Mouse (Mus musculus) CH12.LX (cell line): ENCODE measurements around the gene Madd. TPM values are rescaled to one million over a fixed set of nuclear protein-coding genes. Genes with fewer than 3 reads are reported as not detected.

Experiments used
- DNase-seq: peaks from one replicate; pipeline ENCODE4 v3.0.0-alpha.2; 2013; ENCODE audit errors: extremely low read depth
- H3K27ac ChIP-seq: 2 replicates; pipeline ENCODE4 v1.5.1; 2012; ENCODE audit warnings: low read depth, mild to moderate bottlenecking, control low read depth, moderate library complexity; ENCODE audit not compliant: insufficient read depth
- H3K27me3 ChIP-seq: replicated peaks from 2 replicates; pipeline ENCODE3; 2012; ENCODE audit warnings: inconsistent platforms
- H3K36me3 ChIP-seq, 2 experiments: replicated peaks in 1 of 2; 2 replicates each; pipeline versions ENCODE3 to v1.6.1; 2012; ENCODE audit warnings: inconsistent platforms in 1 of 2, low read length in 1 of 2, mild to moderate bottlenecking in 1 of 2, mixed read lengths in 1 of 2, moderate library complexity in 1 of 2; ENCODE audit not compliant: control insufficient read depth in 1 of 2, insufficient read depth in 1 of 2
- H3K4me1 ChIP-seq, 2 experiments: 2 replicates each; pipeline ENCODE4 v1.6.1; 2012; ENCODE audit warnings: inconsistent platforms in 1 of 2, moderate library complexity in 1 of 2; ENCODE audit not compliant: insufficient read depth in 2 of 2, control insufficient read depth in 1 of 2
- H3K4me2 ChIP-seq: 2 replicates; pipeline ENCODE4 v1.6.1; 2012; ENCODE audit warnings: low read depth, mild to moderate bottlenecking, control low read depth; ENCODE audit not compliant: poor library complexity, insufficient read depth, severe bottlenecking
- H3K4me3 ChIP-seq, 3 experiments: fragments of 150-350 bp in 1 of 3; sonication (generic) in 1 of 3; replicated peaks in 1 of 3; 2 replicates each; pipeline versions ENCODE3 to v1.5.1; 2011 to 2012; ENCODE audit warnings: low read depth in 2 of 3, low read length in 2 of 3, mild to moderate bottlenecking in 2 of 3, moderate library complexity in 2 of 3, control low read depth in 1 of 3, improper control_type of control experiment in 1 of 3, inconsistent platforms in 1 of 3, mixed read lengths in 1 of 3; ENCODE audit not compliant: poor library complexity in 1 of 3
- H3K79me2 ChIP-seq: replicated peaks from 2 replicates; pipeline ENCODE4 v1.6.1; 2012; ENCODE audit warnings: mild to moderate bottlenecking, moderate library complexity; ENCODE audit not compliant: control insufficient read depth, poor library complexity, insufficient read depth, severe bottlenecking; ENCODE audit errors: extremely low read depth
- H3K9ac ChIP-seq: 2 replicates; pipeline ENCODE4 v1.6.1; 2012; ENCODE audit warnings: low read depth, mild to moderate bottlenecking, control low read depth, moderate library complexity; ENCODE audit not compliant: insufficient read depth
- H3K9me3 ChIP-seq: replicated peaks from 2 replicates; pipeline ENCODE3; 2012; ENCODE audit warnings: low read length, inconsistent platforms, mixed read lengths
- CHD2 ChIP-seq: IDR thresholded peaks from 2 replicates; pipeline ENCODE4 v1.6.1; 2011; ENCODE audit warnings: low read length, improper control_type of control experiment
- CTCF ChIP-seq, 2 experiments: IDR thresholded peaks in 1 of 2; conservative IDR thresholded peaks in 1 of 2; 2 replicates each; pipeline ENCODE4 v1.5.1; 2011 to 2012; ENCODE audit warnings: low read depth in 2 of 2, low read length in 2 of 2, improper control_type of control experiment in 1 of 2, inconsistent platforms in 1 of 2, mild to moderate bottlenecking in 1 of 2, moderate library complexity in 1 of 2
- ELF1 ChIP-seq: IDR thresholded peaks from 2 replicates; pipeline ENCODE4 v1.6.1; 2014; ENCODE audit warnings: low read depth, mild to moderate bottlenecking, inconsistent platforms, low read length, improper control_type of control experiment
- EP300 ChIP-seq: IDR thresholded peaks from 2 replicates; pipeline ENCODE4 v1.6.1; 2011; ENCODE audit warnings: low read length, improper control_type of control experiment
- ETS1 ChIP-seq: conservative IDR thresholded peaks from 2 replicates; pipeline ENCODE4 v1.6.1; 2012; ENCODE audit warnings: low read depth, mild to moderate bottlenecking, inconsistent platforms, low read length, improper control_type of control experiment, moderate library complexity
- HCFC1 ChIP-seq: IDR thresholded peaks from 2 replicates; pipeline ENCODE4 v1.6.1; 2012; ENCODE audit warnings: low read depth, mild to moderate bottlenecking, inconsistent platforms, low read length, improper control_type of control experiment
- IRF4 ChIP-seq: IDR thresholded peaks from 2 replicates; pipeline ENCODE4 v1.6.1; 2014; ENCODE audit warnings: low read depth, mild to moderate bottlenecking, inconsistent platforms, low read length, improper control_type of control experiment
- JUN ChIP-seq: IDR thresholded peaks from 2 replicates; pipeline ENCODE4 v1.6.1; 2011; ENCODE audit warnings: low read depth, mild to moderate bottlenecking, low read length, improper control_type of control experiment, moderate library complexity; ENCODE audit not compliant: insufficient read depth
- JUND ChIP-seq: conservative IDR thresholded peaks from 2 replicates; pipeline ENCODE4 v1.6.1; 2011; ENCODE audit warnings: low read depth, low read length, improper control_type of control experiment
- KAT2A ChIP-seq: IDR thresholded peaks from 2 replicates; pipeline ENCODE4 v1.6.1; 2012; ENCODE audit warnings: low read length, improper control_type of control experiment, inconsistent platforms; ENCODE audit not compliant: insufficient replicate concordance
- MAFK ChIP-seq: IDR thresholded peaks from 2 replicates; pipeline ENCODE4 v1.6.1; 2011; ENCODE audit warnings: low read length, improper control_type of control experiment; ENCODE audit not compliant: insufficient replicate concordance
- MAX ChIP-seq: IDR thresholded peaks from 2 replicates; pipeline ENCODE4 v1.6.1; 2011; ENCODE audit warnings: low read length, improper control_type of control experiment
- MAZ ChIP-seq: IDR thresholded peaks from 2 replicates; pipeline ENCODE4 v1.6.1; 2012; ENCODE audit warnings: low read depth, mild to moderate bottlenecking, inconsistent platforms, low read length, improper control_type of control experiment, moderate library complexity
- NRF1 ChIP-seq: IDR thresholded peaks from 2 replicates; pipeline ENCODE4 v1.6.1; 2014; ENCODE audit warnings: low read depth, mild to moderate bottlenecking, inconsistent platforms, low read length, improper control_type of control experiment, moderate library complexity
- POLR2AphosphoS2 ChIP-seq: IDR thresholded peaks from 2 replicates; pipeline ENCODE4 v1.6.1; 2011; ENCODE audit warnings: low read depth, low read length, improper control_type of control experiment
- RAD21 ChIP-seq: IDR thresholded peaks from 2 replicates; pipeline ENCODE4 v1.6.1; 2011; ENCODE audit warnings: low read depth, mild to moderate bottlenecking, low read length, improper control_type of control experiment, moderate library complexity
- RCOR1 ChIP-seq: conservative IDR thresholded peaks from 2 replicates; pipeline ENCODE4 v1.6.1; 2012; ENCODE audit warnings: low read depth, mild to moderate bottlenecking, inconsistent platforms, low read length, improper control_type of control experiment
- SIN3A ChIP-seq: IDR thresholded peaks from 2 replicates; pipeline ENCODE4 v1.6.1; 2012; ENCODE audit warnings: low read length, improper control_type of control experiment, inconsistent platforms
- SMC3 ChIP-seq: IDR thresholded peaks from 2 replicates; pipeline ENCODE4 v1.6.1; 2011; ENCODE audit warnings: low read depth, low read length, improper control_type of control experiment
- TBP ChIP-seq: conservative IDR thresholded peaks from 2 replicates; pipeline ENCODE4 v1.6.1; 2011; ENCODE audit warnings: low read depth, low read length, improper control_type of control experiment
- TCF12 ChIP-seq: IDR thresholded peaks from 2 replicates; pipeline ENCODE4 v1.6.1; 2014; ENCODE audit warnings: low read depth, mild to moderate bottlenecking, inconsistent platforms, low read length, improper control_type of control experiment
- dilution Hi-C: fragments of 300-500 bp; cut with MboI; formaldehyde crosslinking; loops from 2 replicates; pipeline ENCODE4 v1.14.3; 2020; ENCODE audit warnings: low sequenced_read_pairs; ENCODE audit not compliant: extremely low pct_unique_long_range_greater_than_20kb, extremely low pct_ligation_motif_present
- in situ Hi-C: fragments of 300-500 bp; cut with MboI; formaldehyde crosslinking; loops from 3 replicates; pipeline ENCODE4 v1.14.3; 2019; ENCODE audit warnings: low sequenced_read_pairs, low pct_ligation_motif_present, low pct_unique_long_range_greater_than_20kb, mixed read lengths
- polyA plus RNA-seq: library from polyadenylated mRNA; unstranded; fragments of >175 nt; gene quantifications from 2 replicates; pipeline ENCODE4 v1.2.1, GENCODE M21; 2012; ENCODE audit warnings: low read depth; ENCODE audit not compliant: insufficient read length
- total RNA-seq, 2 experiments: library from RNA; depleted of rRNA; stranded (reverse); fragments of 300-350 nt in 1 of 2; fragments of >200 nt in 1 of 2; gene quantifications; 2 replicates each; pipeline ENCODE4 v1.2.3; 2012 to 2014

The Madd gene
- total and polyA plus RNA-seq, 3 experiments, result 4.8 to 15.6 (median 14.6) TPM

DNA sequence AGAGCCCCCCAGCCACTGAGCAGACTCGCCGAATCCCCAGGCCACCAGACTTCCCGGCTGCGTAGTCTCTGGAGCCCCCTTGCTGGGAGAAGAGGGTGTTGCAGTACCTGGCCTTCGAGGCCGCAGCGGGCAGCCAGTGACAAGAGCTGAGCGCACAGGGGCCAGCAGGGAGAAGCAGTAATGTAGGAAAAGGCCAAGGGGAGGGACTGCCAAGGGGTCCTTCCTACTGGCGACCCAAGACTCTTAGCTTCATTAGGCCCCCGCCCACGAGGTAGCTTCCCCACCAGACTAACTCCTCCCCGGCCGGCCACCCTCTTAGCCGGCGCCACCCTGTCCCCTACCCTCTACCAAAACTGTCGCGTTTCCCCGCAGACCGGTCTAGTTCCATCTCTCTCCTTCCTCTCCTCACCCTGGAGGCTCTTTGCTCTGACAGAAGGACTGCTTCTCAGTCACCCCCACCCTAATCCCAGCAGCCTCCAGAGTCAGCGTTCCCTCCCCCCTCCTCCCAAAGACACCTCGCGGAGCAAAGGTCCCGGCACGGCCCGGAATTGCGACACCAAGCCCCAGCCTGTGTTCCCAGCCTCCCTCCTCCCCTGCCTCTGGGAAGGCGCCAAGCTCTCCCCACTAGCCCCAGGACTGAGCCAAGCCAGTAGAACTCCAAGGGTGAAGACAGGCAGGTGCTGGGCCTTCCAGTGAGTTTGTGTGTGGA, 11.1 kb upstream of the Madd start:
- H3K9ac ChIP-seq, result no peak overlapping the region
- H3K36me3 ChIP-seq, result no peaks in the 10 kb centered on the region
- no peak overlapping the region for H3K4me3 ChIP-seq
- dilution Hi-C loops, result no loop called here
- in situ Hi-C loops, result no loop called here
- H3K79me2 ChIP-seq, result no peaks in the 10 kb centered on the region
- TF ChIP-seq CTCF (conservative IDR thresholded peaks at IDR 0.05 in 1 of 2, IDR thresholded peaks at IDR 0.05 in 1 of 2; ENCODE audit: low read depth in 2 of 2, low read length in 2 of 2) (peak in 1 of 2 experiments; percentile 53; a peak in 2 of 4 replicates), KAT2A (no peak), SMC3 (peak; percentile 42), RAD21 (peak; percentile 46)
- no peaks in the 10 kb centered on the region for H3K27me3 ChIP-seq
- H3K27ac ChIP-seq, result no peak overlapping the region
- DNase-seq, result no peak
- H3K4me2 ChIP-seq, result no peak overlapping the region
- H3K4me1 ChIP-seq, result no peaks in the 10 kb centered on the region; a peak in 1 of 4 replicates
- H3K9me3 ChIP-seq, result peaks cover 4% of the 10 kb centered on the region

DNA sequence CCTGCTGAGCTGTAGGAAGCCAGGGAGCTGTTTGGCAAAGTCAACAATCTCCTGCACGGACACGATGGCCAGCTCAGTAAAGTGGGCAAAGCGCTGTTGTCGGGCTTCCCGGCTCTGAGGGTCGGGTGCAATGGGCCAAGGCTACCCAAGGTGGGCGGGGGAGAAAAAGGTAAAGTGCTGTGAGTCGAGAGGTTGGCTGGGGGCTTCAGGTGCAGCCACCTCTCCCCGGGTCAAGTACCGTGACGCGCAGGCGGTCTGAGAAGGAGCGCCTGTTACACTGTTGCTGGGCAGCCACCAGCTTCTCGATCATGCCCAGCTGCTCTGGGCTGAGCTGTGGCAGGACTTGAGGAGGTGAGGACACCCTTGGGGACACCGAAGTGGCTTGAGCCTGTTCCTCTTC, 6.9 kb upstream of the Madd start:
- in situ Hi-C loops, result no loop called here
- no peak for DNase-seq
- dilution Hi-C loops, result no loop called here

DNA sequence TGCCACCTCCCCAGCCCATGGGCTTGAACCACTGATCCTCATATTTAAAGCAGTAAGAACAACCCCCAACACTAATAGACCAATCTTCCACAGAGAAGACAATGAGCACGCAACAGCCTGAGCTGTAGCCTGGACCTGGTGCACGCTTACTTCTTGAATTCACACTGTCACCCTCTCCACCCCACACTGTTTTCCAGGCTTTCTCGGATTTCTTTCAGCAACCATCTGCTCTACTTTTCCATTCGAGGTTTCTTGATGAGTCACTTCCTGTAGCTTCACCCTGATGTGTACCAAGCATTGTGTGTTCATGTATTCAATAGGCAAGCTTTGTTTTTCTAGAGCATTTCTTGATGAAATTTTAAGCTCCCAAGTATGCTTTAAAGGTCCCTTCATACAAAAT, 3.8 kb upstream of the Madd start:
- H3K4me3 ChIP-seq, result no peak overlapping the region
- DNase-seq, result peak; percentile 68
- no peaks in the 10 kb centered on the region for H3K36me3 ChIP-seq
- H3K27me3 ChIP-seq, result no peaks in the 10 kb centered on the region
- in situ Hi-C loops, result no loop called here
- no peak overlapping the region for H3K4me2 ChIP-seq
- dilution Hi-C loops, result no loop called here
- H3K79me2 ChIP-seq, result no peaks in the 10 kb centered on the region
- H3K27ac ChIP-seq, result peak overlapping the region; percentile 24
- H3K9ac ChIP-seq, result 0 out of 2 replicates have a peak overlapping the region, but pooled peaks have one; percentile 7
- H3K9me3 ChIP-seq, result no peaks in the 10 kb centered on the region
- peaks cover 14 to 18% of the 10 kb centered on the region in 2 experiments for H3K4me1 ChIP-seq
- TF ChIP-seq TBP, result 0 out of 2 replicates have a peak, but pooled peaks have one; percentile 35
- peak; percentile 48 for TF ChIP-seq ETS1
- TF ChIP-seq POLR2AphosphoS2, result no peak
- peak; percentile 92 for TF ChIP-seq EP300
- TF ChIP-seq HCFC1, result peak; percentile 26; the same call in 1 of the 2 replicates
- peak; percentile 88 for TF ChIP-seq IRF4
- TF ChIP-seq CTCF (conservative IDR thresholded peaks at IDR 0.05 in 1 of 2, IDR thresholded peaks at IDR 0.05 in 1 of 2; ENCODE audit: low read depth in 2 of 2, low read length in 2 of 2), result no peak
- no peak for TF ChIP-seq MAZ
- peak; percentile 55; the same call in 1 of the 2 replicates for TF ChIP-seq MAFK
- 0 out of 2 replicates have a peak, but pooled peaks have one; percentile 61 for TF ChIP-seq SIN3A
- peak; percentile 58; the same call in 1 of the 2 replicates for TF ChIP-seq CHD2
- TF ChIP-seq ELF1, result 0 out of 2 replicates have a peak, but pooled peaks have one; percentile 23
- peak; percentile 63 for TF ChIP-seq TCF12
- TF ChIP-seq RCOR1, result 0 out of 2 replicates have a peak, but pooled peaks have one; percentile 42
- peak; percentile 86 for TF ChIP-seq JUN
- peak; percentile 89 for TF ChIP-seq JUND
- no peak for TF ChIP-seq SMC3

More for the DNA sequence above, 6.9 kb upstream of the Madd start:
- Histone ChIP-seq H3K27me3 (no peaks in the 10 kb centered on the region), H3K4me1 (peaks cover 10% of the 10 kb centered on the region in 2 experiments), H3K9ac (no peak overlapping the region), H3K4me2 (no peak overlapping the region), H3K9me3 (peaks cover 4% of the 10 kb centered on the region), H3K4me3 (no peak overlapping the region), H3K27ac (no peak overlapping the region), H3K36me3 (no peaks in the 10 kb centered on the region), H3K79me2 (no peaks in the 10 kb centered on the region)
- TF ChIP-seq MAX (no peak), SMC3 (no peak), TBP (no peak), NRF1 (no peak), CHD2 (no peak), ELF1 (no peak), CTCF (conservative IDR thresholded peaks at IDR 0.05 in 1 of 2, IDR thresholded peaks at IDR 0.05 in 1 of 2; ENCODE audit: low read depth in 2 of 2, low read length in 2 of 2) (no peak), KAT2A (no peak), MAFK (no peak), TCF12 (no peak), RCOR1 (no peak)
